Mouse (Mus musculus) spleen, postnatal 10 days (tissue): ENCODE measurements around the gene 4930519G04Rik.
"Not testable (repeated sequence)": the region's sequence is repeated elsewhere in the genome, so short reads cannot be mapped to it uniquely, and the experiment has no call there.

Experiments
- DNase-seq, 2 experiments: peaks; one replicate each; pipeline ENCODE4 v3.0.0; 2021 to 2022; ENCODE audit warnings: low spot score in 2 of 2

The 4930519G04Rik gene

DNA sequence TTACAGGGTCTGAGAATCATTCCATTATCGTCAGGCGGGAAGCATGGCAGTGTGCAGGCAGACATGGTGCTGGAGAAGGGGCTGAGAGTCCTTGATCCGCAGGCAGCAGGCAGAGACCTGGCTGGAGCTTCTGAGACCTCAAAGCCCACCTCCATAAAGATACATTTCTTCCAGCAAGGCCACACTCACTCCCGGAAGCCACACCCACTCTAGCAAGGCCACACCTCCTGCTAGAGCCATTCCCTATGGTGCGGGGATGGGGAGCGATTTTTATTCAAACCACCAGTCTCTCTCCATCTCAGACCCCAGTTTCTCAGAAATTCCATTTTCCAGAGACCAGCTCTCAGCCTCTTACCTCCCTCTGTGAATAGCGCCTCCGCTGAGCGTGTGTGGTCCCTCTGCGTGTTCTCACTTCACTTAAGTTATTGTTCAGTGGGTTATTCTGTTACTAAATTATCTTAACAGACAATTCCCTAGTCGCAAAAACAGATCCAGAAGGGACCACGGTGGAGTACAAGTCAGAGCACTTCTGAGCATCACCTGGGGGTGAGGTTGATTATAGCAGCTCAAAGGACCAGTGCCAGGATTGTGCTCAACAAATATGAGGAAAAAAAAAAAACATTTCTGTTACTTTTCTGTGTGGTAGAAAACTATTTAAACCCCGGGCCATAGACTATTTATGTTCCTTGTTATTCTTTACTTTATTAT, 55.3 kb downstream of the 4930519G04Rik start:
- DNase-seq, result no peak

DNA sequence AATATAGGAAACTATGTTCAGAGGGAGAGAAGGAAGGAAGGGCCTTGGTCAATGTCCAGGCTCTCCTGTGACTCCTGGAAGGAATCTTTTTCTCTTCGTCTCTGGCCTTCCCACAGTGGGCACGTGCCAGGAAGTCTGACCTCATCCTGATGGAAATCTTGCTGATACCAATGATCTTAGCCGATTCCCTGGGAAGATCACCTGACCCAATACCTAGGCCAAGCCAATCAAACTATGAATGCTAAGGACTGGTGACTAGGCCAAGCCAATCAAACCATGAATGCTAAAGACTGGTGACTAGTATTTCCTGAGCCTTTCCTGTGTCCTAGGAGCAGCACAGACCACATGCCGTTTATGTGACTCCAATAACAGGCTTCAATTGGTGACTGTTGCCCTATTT, 60.2 kb downstream of the 4930519G04Rik start:
- DNase-seq, result no peak

DNA sequence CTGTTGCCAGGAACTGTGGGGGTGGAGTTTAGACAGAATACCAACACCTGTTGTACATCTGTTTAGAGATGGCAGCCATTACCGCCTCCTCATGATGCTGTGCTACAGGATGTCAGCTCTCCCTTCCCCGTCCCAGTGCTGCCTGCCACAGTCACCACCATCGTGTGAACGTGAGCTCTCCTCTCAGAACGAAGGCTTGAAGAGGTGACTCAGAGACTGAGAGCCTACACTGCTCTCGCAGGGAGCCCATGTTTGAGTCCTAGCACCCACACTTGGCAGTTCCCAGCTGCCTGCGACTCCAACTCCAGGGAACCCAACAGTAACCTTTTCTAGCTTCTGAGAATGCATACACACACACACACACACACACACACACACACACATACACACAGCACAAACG, 61.4 kb downstream of the 4930519G04Rik start:
- DNase-seq, result no peak

DNA sequence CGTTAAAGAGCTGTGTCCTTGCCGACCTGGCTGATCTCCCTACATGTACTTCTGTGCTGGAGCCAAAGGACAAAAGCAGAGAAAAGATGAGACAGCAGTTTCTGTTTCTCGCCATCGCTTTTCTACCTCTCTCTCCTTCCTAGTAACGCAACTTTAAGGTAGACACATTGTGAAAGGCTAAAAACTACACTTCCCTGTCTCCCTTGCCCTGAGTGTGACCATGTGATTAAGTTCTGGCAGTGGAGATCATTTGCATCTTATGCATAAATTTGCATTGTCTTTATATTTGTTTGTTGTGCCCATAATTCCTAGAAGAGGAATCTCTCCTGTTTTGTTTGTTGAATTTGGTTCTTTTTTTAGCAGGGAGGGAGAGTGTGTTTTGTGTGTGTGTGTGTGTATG, 62.4 kb downstream of the 4930519G04Rik start:
- DNase-seq, result no peak

DNA sequence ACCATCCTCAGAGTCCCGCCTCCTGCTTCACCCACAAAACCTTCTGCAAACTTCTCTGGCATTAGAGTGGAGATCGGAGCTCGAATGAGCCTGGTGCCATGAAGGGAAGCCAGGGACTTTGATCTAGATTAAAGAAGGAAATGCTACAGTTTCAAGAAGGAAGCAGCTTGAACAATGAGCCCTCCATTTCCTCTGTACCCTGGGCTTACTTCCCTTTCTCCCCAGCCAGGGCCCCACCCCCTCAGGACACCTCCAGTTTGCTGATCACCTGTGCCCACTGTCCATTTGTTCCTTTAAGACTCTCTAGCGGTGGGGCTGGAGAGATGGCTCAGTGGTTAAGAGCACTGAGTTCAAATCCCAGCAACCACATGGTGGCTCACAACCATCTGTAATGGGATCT, 63.3 kb downstream of the 4930519G04Rik start:
- DNase-seq, result peak in 1 of 2 experiments; percentile 62

DNA sequence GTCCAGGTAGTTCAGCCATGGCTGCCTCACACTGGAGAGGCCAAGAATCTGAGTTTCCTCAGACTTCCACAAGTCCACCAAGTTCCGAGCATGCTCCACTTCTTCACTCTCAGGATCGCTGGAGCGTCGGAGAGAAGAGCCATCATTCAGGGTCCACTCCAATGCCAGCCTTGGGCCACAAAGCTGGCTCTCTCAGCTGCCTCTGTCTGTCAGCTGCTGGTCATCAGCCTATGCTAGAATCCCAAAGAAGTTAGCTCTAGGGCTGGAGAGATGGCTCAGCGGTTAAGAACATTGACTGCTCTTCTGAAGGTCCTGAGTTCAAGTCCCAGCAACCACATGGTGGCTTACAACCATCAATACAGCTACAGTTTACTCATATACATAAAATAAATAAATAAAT, 63.9 kb downstream of the 4930519G04Rik start:
- DNase-seq, result not testable (repeated sequence)

DNA sequence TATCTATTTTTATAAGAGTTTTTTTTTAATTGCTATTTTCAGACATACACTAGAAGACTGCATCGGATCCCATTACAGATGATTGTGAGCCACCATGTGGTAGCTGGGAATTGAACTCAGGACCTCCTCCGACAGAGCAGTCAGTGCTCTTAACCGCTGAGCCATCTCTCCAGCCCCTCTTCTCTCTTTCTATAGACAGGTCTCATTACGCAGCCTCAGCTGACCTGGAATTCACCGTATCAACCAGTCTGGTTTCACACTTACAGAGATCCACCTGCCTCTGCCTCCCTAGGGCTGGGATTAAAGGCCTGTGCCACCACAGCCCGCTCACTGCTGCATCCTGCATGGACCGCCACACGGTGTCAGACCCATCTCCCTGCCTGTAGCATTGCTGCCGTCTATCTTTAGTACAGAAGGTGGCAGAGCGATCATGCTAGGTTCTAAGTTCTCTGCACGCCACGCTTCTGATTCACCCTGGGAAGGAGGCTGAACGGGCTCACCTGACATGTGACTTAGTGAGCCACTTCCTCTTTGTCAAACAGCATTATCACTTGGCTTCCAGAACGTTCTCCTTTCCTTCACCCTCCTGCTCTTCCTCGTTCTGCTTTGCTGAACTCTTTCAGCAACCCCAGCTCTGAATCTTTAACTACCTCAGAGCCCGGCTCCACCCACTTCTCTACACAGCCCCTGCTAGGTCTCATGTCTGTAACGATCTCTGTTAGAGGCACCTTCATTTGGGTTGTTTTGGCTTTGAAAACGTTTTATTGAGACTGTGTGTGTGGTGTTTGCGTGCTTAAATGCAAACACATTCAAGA, 68.3 kb downstream of the 4930519G04Rik start:
- DNase-seq, result peak; percentile 41 to 69

DNA sequence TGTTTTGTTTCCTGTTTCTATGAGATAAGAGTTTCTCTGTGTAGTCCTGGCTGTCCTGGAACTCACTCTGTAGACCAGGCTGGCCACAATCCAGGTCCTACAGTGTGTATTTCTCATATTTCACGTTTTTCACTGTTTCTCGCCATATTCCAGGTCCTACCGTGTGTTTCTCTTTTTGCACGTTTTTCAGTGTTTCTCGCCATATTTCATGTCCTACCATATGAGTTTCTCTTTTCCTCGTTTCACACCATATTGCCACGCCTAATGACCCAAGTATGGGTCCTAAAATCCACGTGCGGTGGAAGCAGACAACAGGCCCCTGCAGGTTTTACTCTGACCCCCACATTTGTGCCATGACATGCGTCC, 68.9 kb downstream of the 4930519G04Rik start:
- no peak for DNase-seq

DNA sequence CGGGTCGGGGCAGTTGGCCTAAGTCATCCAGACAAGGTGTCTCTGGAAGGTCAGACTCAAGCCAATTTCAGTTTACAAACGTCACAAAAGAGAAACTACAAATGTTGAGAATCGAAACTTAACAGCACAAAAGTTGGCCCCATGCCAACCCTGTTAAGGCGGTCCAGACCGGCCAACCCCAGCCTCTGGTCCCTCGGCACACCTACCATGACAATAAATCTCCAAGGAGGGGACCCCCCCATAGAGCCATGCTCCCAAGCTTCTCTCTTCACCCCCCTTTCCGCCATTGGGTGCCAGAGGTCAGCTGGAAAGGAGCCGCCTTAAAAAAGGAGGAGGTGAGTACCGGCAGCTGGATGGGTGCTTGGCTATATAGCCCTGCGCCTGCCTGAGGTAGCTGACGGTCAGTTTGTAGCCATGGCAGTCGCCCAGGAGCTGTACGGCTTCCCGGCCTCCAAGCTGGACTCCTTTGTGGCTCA, 69.6 kb downstream of the 4930519G04Rik start, which contains the start of gene Oasl1:
Gene Oasl1 (plus strand): TSS at position 243 of the 476 bp plus-strand sequence.
- DNase-seq, result peak; percentile 68 to 77

DNA sequence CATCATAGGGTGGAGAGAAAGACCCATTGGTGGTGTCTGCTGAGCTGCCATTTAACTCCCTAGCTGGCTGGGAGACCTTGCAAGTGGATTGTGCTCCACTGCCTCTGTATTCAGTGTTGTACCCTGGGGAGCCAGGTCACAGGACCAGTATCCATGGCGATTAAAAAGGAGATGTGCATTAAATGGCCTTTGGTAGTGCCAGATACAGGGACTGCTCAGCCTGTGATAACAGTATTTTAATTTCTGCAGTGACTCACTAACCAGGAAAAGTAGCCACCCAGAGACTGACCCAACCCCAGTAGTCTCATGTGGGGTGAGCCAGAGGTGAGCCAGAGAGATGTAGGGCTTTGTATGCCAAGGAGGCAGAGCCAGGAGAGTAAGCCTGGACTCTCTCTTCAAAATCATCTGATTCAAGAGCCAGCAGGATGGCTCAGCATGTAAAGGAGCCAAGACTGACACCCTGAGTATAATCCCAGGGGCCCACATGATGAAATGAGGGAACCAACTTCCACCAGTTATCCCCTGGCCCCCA, 72.8 kb downstream of the 4930519G04Rik start:
- DNase-seq, result no peak

DNA sequence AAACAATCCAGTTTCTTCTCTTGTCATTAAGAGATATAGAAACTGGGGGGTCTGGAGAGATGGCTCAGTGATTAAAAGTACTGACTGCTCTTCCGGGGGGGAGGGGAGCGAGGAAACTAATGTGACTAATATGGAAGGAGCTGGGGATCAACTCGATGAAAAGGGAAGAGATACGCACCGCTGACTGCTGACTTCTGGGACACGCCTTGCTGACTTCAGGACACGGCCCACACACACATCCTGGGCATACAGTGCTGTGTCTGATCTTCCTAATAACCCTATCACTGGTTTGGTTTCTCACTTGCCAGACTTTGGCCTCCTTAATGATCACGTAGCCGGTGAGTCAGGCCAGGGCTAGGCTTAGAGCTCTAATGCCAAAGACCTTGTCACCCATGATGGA, 73.3 kb downstream of the 4930519G04Rik start:
- no peak for DNase-seq

DNA sequence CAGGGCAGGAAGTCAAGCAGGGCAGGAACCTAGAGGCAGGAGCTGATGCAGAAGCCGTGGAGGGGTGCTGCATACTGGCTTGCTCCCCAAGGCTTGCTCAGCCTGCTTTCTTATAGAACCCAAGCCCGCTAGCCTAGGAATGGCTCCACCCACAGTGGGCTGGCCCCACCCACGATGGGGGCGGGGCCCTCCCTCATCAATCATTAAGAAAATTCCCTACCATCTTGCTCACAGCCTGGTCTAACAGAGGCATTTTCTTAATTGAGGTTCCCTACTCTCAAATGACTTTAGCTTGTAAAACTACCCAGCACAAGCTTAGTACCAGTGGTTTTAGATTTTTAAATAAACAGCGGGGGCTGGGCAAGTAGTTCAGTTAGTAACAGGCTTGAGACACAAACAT, 78.2 kb downstream of the 4930519G04Rik start:
- no peak for DNase-seq

DNA sequence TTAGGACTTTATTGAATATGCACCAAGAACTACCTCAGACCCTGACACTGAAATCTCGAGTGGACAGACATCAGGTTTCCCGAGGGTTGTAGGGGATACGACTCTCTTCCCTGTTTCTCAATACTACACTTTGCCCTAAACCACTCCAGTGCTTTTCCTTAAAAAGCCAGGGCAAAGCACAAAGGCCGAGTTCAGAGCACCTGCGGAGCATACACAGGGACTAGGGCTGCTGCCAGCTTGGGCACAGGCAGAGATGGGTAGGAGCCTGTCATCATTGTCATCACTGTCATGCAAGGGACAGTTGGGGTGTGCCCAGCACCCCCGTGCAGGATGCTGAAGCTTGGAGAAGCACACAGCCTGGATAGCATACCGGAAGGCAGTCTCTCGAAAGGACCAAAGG, 79.7 kb downstream of the 4930519G04Rik start:
- DNase-seq, result no peak
